Mouse (Mus musculus): Measurements from ENCODE around the gene Gm5788.
"Not testable (repeated sequence)": the region's sequence is repeated elsewhere in the genome, so short reads cannot be mapped to it uniquely, and the experiment has no call there.

The Gm5788 gene

DNA sequence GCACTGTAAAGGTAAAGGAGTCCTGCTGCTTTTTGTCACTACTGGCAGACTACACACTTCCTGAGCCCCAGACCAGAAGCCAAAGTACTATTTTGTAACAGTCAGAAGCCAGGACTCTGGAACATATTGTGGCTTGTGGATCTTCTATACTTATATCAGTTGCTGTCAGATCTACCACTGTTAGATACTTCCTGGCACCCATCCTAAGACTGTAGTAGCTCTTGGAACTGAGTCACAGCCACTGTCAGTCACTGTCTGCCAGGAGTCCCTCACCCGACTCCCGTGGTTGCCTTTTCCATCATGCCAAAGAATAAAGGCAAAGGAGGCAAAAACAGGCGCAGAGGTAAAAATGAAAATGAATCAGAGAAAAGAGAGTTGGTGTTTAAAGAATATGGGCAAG is at the start of gene Gm5788:
Gene Gm5788 (plus strand): TSS at position 301 of the 400 bp plus-strand sequence.
- not testable (repeated sequence) for DNase-seq (ENCODE audit: low read depth, low spot score)

DNA sequence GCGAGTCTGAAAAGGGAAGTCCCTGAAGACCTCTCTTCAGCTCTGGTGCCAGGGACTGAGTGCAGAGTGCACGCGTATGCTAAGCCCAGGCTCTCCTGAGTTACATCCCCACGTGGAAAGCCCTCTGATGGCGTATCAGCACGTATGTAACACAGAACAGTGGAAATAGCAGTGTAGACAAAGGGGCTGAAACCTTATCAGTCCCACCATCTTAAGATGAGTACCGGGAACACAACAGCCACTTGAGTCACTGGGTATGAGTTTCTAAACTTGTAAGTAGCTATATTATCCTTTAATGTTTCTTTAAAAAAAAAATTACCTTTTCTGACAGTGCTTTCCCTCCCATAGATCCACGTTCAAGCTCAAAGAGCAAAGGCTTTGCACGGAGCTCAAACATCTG is 45.1 kb upstream of the Gm5788 start:
- no peak for DNase-seq (ENCODE audit: low read depth, low spot score)

DNA sequence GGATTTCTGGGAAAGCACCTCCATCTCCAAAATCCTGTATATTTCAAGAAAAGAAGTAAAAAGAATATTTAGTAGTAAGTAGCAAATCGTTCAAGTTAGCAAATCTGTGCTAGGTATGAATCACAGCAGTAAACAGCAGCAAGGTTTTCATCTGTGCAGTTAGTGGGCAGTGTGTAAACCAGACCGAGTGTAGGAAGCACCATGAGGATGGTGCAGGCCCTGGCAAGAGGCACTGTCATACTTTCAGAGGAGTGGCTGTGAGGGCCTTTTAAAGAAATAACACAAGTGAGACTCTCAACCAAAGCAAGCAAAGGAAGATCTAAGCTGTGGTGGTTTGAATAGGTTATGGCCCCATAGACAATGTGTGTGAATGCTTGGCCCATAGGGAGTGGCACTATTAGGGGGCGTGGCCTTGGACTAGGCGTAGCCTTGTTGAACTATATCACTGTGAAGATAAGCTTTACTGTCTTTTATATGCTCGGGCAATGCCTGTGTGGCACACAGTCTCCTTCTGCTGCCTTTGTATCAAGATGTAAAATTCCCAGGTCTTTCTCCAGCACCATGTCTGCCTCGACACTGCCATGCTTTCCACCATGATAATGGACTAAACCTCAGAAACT is 29.7 kb upstream of the Gm5788 start:
- DNase-seq (ENCODE audit: low read depth, low spot score): peak; percentile 34

DNA sequence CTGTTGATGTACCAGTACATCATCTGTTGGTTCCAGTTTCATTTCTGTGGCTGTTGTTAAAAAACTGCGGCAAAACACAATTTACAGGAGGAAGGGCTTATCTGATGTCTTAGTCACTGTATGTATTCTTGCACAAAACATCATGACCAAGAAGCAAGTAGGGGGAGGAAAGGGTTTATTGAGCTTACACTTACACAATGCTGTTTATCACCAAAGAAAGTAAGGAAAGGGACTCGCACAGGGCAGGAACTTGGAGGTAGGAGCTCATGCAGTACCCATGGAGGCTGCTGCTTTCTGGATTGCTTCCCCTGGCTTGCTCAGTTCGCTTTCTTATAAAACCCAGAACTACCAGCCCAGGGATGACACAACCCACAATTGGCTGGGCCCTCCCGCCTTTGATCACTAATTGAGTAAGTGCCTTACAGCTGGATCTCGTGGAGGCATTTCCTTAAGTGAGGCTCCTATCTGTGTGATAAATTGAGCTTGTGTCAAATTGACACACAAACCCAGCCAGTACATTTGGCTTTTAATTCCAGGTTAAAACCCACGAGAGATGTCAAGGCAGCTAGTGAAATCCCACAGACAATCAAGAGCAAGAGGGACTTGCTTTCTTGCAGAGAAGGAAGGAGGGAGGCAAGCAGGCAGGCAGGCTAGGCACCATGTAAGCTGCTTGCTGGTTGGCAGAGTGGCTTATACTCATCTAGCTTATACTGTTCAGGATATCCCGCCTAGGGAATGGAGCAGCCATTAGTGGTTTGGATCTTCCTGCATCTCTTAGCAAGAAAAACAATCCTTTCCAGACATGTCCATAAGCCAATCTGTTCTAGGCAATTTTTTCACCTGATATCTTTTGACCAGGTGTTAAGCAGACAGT is 24.0 kb upstream of the Gm5788 start:
- no peak for DNase-seq (ENCODE audit: low read depth, low spot score)

DNA sequence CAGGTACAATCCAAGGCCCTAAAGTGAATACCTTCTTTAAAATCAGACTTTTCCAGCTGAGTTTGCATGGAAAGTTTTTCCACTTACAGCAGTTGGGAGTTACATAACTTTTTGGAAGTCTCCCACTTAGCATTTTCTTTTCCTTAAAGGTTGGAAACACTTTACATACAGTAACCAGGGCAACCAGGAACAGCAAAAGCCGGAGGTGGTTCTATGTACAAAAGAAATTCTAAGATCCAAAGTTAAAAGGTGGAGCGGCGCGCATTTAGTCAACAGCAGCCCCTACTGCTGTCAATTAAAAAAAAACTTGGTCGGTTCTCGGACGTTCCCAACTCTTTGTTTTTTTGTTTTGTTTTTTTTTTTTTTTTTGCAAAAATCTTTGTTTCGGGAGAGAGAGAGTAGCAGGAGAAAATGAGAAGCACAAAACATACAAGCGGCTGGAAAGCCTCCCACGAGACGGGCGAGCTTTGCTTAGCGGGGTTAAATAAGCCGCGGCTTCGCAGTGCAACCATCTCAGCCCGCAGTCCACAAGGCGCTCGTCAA is 23.0 kb upstream of the Gm5788 start:
- DNase-seq (ENCODE audit: low read depth, low spot score): no peak

DNA sequence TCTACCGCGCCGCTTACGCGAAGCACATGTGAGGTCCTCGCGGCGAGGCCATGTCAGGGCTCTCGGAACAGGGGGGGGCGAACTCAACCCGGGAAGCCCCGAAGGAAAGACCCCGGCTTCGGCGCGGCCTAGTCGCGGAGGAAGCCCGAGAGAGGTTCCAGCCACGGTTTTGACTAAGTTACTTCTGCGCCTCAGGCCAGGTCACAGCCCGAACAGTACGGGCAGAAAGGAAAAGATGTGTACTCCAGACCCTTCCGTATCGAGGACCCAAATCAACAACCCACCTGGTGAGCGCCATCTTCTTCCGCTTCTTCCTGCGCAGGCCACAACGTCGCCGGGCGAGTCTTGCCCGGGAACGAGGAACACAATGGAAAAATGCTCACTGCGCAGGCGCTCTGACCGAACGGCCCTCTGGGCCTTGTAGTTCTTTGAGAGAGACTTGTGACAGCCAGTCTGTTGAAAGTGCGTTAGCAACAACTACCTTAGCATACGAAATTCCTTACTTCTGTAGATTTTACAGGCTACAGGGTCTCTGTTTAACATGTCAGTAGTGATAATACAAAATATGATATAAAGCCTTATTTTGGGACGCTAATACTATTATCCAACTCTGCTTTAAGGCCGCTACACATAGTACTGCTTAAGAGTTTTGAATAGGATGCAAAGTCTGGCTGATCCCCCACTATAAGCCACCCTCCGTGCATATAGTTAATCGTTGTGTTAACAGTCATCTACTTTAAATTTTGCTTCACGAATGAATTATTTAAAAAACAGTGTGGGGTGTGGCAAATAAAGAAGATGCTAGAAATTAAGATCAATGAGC is 22.3 kb upstream of the Gm5788 start, which contains the start of gene Snw1:
Gene Snw1 (minus strand): TSS at position 311 of the 823 bp plus-strand sequence.
- DNase-seq (ENCODE audit: low read depth, low spot score): peak; percentile 97

DNA sequence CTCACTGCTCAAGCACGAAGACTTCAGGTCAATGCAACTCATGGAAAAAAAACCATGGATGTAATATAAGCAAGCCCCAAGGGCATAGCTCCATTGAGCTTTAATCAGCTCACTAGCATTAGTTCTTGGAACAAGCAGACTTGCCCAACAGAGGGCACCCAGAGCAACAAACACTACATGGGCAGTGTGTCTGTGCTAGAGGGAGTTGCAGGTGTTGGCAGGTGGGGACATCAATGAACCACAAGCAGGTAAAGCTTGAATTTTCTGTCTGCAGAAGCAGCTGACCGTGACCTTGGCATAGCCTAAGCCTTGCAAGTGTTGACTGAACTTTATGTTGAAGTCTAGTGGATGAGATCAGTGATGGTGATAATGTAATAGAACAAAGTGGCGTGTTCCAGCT is 19.8 kb upstream of the Gm5788 start:
- peak; percentile 18 for DNase-seq (ENCODE audit: low read depth, low spot score)

DNA sequence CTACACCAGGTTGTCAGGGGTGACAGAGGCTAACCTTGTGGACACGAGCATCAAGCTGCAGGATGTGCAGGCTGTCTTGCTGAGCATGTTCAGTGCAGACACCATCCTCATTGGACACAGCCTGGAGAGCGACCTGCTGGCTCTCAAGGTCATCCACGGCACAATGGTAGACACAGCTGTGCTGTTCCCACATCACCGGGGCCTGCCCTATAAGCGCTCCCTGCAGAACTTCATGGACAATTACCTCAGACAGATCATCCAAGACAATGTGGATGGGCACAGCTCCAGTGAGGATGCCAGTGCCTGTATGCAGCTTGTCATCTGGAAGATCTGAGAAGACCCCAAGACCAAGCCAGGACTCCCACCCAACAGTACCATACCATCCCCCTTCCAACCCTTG is 12.0 kb upstream of the Gm5788 start:
- not testable (repeated sequence) for DNase-seq (ENCODE audit: low read depth, low spot score)

DNA sequence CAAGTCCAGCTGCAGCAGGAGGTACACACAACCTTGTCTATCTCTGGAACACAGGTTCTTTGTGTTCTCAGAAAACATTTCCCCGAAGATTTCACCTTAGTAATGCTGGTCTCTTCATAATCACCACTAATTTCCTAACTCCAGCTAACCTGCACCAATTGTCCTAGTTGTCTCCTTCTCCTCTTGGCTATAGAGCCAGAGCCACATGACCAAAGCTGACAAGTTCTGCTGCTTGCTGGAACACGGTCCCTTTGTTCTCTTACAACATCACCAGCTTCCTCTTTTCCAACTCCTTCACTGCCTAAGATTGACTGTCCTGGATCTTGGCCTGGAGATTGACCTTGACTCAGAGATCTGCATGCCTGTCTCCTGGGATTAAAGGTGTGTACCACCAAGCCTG is 5.8 kb upstream of the Gm5788 start:
- not testable (repeated sequence) for DNase-seq (ENCODE audit: low read depth, low spot score)

DNA sequence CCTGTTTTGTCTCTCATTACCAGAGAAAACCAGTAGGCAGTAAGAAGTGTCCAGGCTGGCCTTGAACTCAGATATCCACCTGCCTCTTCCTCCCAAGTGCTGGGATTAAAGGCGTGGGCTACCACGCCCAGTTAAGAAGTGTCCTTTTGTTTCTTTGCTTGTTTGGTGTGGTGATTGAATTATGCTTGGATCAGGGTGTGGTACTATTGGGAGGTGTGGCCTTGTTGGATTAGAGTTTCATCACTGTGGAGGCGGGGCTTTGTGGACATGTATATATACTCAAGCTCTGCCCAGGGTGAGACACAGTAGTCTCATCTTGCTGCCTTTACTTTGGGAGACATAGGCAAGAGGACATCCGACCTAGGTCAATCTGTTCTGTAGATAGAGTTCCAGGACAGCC is 19.5 kb downstream of the Gm5788 start, which contains the start of gene Gm8300:
Gene Gm8300 (plus strand): TSS at position 301 of the 400 bp plus-strand sequence.
- DNase-seq (ENCODE audit: low read depth, low spot score): not testable (repeated sequence)

DNA sequence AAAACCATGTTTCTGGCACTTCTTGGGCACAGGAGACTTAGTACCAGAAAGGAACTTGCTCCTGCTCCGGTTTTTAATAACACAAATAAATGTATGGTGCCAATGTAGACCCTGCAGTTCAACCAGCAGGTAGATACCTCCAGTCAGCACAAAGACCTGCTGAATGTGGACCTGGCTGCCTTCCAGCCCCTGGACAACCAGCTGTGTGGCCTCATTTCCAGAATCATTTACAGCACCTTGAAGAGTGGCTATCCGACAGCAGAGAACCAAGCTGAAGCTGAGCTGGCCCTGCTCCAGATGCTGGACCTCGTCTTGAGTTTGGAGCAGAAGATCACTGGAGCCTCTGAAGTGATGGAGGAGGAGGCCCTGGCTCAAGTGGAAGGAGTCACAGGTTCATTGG is 25.1 kb downstream of the Gm5788 start:
- not testable (repeated sequence) for DNase-seq (ENCODE audit: low read depth, low spot score)

DNA sequence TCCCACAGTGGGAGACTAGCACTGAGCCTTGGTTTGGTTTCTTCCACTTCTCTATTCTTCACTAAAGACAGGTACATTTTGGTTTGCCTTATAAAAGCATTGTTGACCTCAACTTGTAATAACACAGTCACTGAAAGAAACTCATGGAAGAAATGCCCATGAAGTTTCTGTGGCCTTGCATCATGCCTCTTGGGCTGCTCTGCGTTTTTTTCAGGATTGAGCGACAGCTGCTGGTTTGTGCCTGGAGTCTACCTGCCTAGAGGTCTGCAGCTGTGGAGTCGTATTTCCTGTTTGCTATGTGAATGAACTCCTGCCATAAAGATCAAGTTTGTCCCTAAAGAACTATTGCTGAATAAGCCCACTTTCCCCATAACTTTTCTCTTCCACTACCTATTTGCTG is 49.4 kb downstream of the Gm5788 start:
- DNase-seq (ENCODE audit: low read depth, low spot score): no peak

Measured in ES-CJ7 (cell line).